Mouse (Mus musculus): Measurements from ENCODE around the gene Gm2115. TPM values are rescaled to one million over a fixed set of nuclear protein-coding genes. Genes with fewer than 3 reads are reported as not detected.

The Gm2115 gene
- polyA plus RNA-seq, 1 experiment from 2014 or later = 0.82 TPM

- Histone ChIP-seq H3K36me3 (ENCODE audit: control insufficient read depth, insufficient read depth) (no peaks in the 10 kb centered on the region), H3K27me3 (replicated peaks; ENCODE audit: control insufficient read depth, insufficient read depth, low read length) (no peaks in the 10 kb centered on the region), H3K27ac (ENCODE audit: low read depth, low read length) (no peak overlapping the region), H3K4me2 (replicated peaks; ENCODE audit: low read depth) (no peak overlapping the region), H3K9me3 (ENCODE audit: control insufficient read depth) (no peaks in the 10 kb centered on the region), H3K4me3 (ENCODE audit: low read depth, low read length) (no peak overlapping the region), H3K9ac (ENCODE audit: low read depth, low read length) (no peak overlapping the region), H3K4me1 (replicated peaks; ENCODE audit: control insufficient read depth, insufficient read depth, low read length) (no peaks in the 10 kb centered on the region)
- 84% methylated on average over 3 of the region's 3 CpGs for WGBS
- no peak for ATAC-seq
- TF ChIP-seq CTCF (IDR thresholded peaks at IDR 0.05; ENCODE audit: low read depth) = no peak
Measured at GRCm38 (mm10) chr7:84591347-84591746, 62.6 kb downstream of the Gm2115 start.

GRCm38 (mm10) chr7:84594087-84594916 lies 65.5 kb downstream of the Gm2115 start:
- H3K9ac ChIP-seq (ENCODE audit: low read depth, low read length) = no peak overlapping the region
- WGBS = 46% methylated on average over 8 of the region's 8 CpGs

DNA sequence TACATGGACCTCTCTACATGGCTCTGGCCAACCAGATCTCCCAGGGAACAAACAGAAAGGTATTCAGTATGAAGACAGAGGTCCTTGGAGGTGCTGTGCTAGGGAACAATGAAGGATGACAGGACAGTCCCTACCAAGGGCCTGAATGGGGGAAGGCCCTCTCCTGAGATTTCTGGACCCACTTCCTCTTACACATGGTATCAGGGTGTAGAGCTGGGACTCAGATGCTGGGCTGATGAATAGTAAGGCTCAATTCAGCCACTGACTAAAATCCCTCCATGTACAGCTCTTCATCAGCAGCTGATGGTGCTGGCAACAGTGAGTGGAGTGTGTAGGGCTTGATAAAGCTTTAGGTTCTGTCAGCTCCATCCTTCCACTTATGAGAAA lies 66.2 kb downstream of the Gm2115 start:
- Histone ChIP-seq H3K4me2 (replicated peaks; ENCODE audit: low read depth) (no peak overlapping the region), H3K4me3 (ENCODE audit: low read depth, low read length) (no peak overlapping the region), H3K4me1 (replicated peaks; ENCODE audit: control insufficient read depth, insufficient read depth, low read length) (no peaks in the 10 kb centered on the region), H3K27ac (ENCODE audit: low read depth, low read length) (no peak overlapping the region), H3K9me3 (ENCODE audit: control insufficient read depth) (no peaks in the 10 kb centered on the region), H3K27me3 (replicated peaks; ENCODE audit: control insufficient read depth, insufficient read depth, low read length) (no peaks in the 10 kb centered on the region), H3K9ac (ENCODE audit: low read depth, low read length) (no peak overlapping the region), H3K36me3 (ENCODE audit: control insufficient read depth, insufficient read depth) (peaks cover 4% of the 10 kb centered on the region; the same call in 1 of the 2 replicates)
- 0 out of 2 replicates have a peak, but pooled peaks have one; percentile 25 for ATAC-seq
- no peak for TF ChIP-seq CTCF (IDR thresholded peaks at IDR 0.05; ENCODE audit: low read depth)

More at GRCm38 (mm10) chr7:84594087-84594916, 65.5 kb downstream of the Gm2115 start:
- peak; percentile 92 for TF ChIP-seq CTCF (IDR thresholded peaks at IDR 0.05; ENCODE audit: low read depth)
- no peak overlapping the region for H3K4me2 ChIP-seq (replicated peaks; ENCODE audit: low read depth)
- H3K27me3 ChIP-seq (replicated peaks; ENCODE audit: control insufficient read depth, insufficient read depth, low read length) = no peaks in the 10 kb centered on the region
- ATAC-seq = peak; percentile 79
- peaks cover 4% of the 10 kb centered on the region; the same call in 1 of the 2 replicates for H3K36me3 ChIP-seq (ENCODE audit: control insufficient read depth, insufficient read depth)
- no peak overlapping the region for H3K4me3 ChIP-seq (ENCODE audit: low read depth, low read length)
- H3K4me1 ChIP-seq (replicated peaks; ENCODE audit: control insufficient read depth, insufficient read depth, low read length) = no peaks in the 10 kb centered on the region
- no peak overlapping the region for H3K27ac ChIP-seq (ENCODE audit: low read depth, low read length)
- H3K9me3 ChIP-seq (ENCODE audit: control insufficient read depth) = no peaks in the 10 kb centered on the region

- no peak overlapping the region for H3K4me2 ChIP-seq (replicated peaks; ENCODE audit: low read depth)
- H3K27me3 ChIP-seq (replicated peaks; ENCODE audit: control insufficient read depth, insufficient read depth, low read length) = no peaks in the 10 kb centered on the region
- H3K9ac ChIP-seq (ENCODE audit: low read depth, low read length) = no peak overlapping the region
- no peak for ATAC-seq
- H3K4me1 ChIP-seq (replicated peaks; ENCODE audit: control insufficient read depth, insufficient read depth, low read length) = no peaks in the 10 kb centered on the region
- no peak for TF ChIP-seq CTCF (IDR thresholded peaks at IDR 0.05; ENCODE audit: low read depth)
- peaks cover 4% of the 10 kb centered on the region; the same call in 1 of the 2 replicates for H3K36me3 ChIP-seq (ENCODE audit: control insufficient read depth, insufficient read depth)
- no peak overlapping the region for H3K27ac ChIP-seq (ENCODE audit: low read depth, low read length)
- WGBS = 80% methylated on average over 3 of the region's 3 CpGs
- H3K4me3 ChIP-seq (ENCODE audit: low read depth, low read length) = no peak overlapping the region
- H3K9me3 ChIP-seq (ENCODE audit: control insufficient read depth) = no peaks in the 10 kb centered on the region
Measured at GRCm38 (mm10) chr7:84596002-84596401, 67.2 kb downstream of the Gm2115 start.

DNA sequence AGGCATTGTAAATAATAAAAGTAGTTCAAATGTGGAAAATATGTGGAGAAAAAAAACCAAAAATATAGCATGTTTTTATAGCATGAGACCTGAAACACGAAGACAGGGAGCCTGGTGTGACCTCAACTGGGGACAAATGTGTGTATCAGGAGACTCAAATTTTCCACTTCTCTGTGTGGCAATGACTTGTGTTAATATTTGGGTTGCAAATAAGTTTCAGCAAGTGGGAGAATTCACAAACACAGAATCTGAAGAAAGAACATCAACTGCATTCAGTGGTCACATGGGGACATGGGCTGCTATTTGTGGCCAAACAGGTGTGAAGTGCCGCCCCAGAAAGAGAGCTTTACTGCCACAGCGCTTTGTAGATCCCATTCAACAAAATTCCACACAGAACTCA lies 67.9 kb downstream of the Gm2115 start:
- WGBS = 93% methylated on average over 3 of the region's 3 CpGs
- no peak overlapping the region for H3K4me3 ChIP-seq (ENCODE audit: low read depth, low read length)
- no peak overlapping the region for H3K4me2 ChIP-seq (replicated peaks; ENCODE audit: low read depth)

DNA sequence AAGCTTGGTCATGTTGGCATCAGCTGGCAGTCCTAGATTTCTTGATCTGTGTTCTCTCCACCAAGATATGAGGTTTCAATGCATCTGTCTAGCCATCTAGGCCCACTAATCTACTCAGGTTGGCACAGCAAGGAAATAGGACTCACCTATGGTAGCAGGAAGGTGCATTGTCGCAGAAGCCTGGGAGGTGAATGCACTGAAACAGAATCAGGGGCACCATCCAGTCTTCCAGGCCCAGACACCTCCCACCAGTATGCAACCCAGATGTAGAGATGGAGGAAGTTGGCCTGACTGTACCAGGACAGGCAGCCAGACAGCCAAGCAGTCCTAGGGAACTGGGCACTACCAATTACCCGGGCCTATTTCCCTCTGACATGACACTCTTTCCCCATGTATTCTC lies 71.9 kb downstream of the Gm2115 start:
- H3K9ac ChIP-seq (ENCODE audit: low read depth, low read length) = no peak overlapping the region
- TF ChIP-seq CTCF (IDR thresholded peaks at IDR 0.05; ENCODE audit: low read depth) = no peak
- H3K36me3 ChIP-seq (ENCODE audit: control insufficient read depth, insufficient read depth) = peaks cover 8% of the 10 kb centered on the region; the same call in 1 of the 2 replicates
- WGBS = 88% methylated on average over 2 of the region's 2 CpGs
- no peak for ATAC-seq
- no peaks in the 10 kb centered on the region for H3K4me1 ChIP-seq (replicated peaks; ENCODE audit: control insufficient read depth, insufficient read depth, low read length)
- no peak overlapping the region for H3K27ac ChIP-seq (ENCODE audit: low read depth, low read length)
- H3K27me3 ChIP-seq (replicated peaks; ENCODE audit: control insufficient read depth, insufficient read depth, low read length) = no peaks in the 10 kb centered on the region
- H3K4me2 ChIP-seq (replicated peaks; ENCODE audit: low read depth) = no peak overlapping the region
- no peak overlapping the region for H3K4me3 ChIP-seq (ENCODE audit: low read depth, low read length)
- no peaks in the 10 kb centered on the region for H3K9me3 ChIP-seq (ENCODE audit: control insufficient read depth)

More for the DNA sequence above, 67.9 kb downstream of the Gm2115 start:
- no peak for ATAC-seq
- Histone ChIP-seq H3K27me3 (replicated peaks; ENCODE audit: control insufficient read depth, insufficient read depth, low read length) (no peaks in the 10 kb centered on the region), H3K36me3 (ENCODE audit: control insufficient read depth, insufficient read depth) (peaks cover 4% of the 10 kb centered on the region; the same call in 1 of the 2 replicates), H3K4me1 (replicated peaks; ENCODE audit: control insufficient read depth, insufficient read depth, low read length) (no peaks in the 10 kb centered on the region), H3K27ac (ENCODE audit: low read depth, low read length) (no peak overlapping the region), H3K9ac (ENCODE audit: low read depth, low read length) (no peak overlapping the region), H3K9me3 (ENCODE audit: control insufficient read depth) (no peaks in the 10 kb centered on the region)
- TF ChIP-seq CTCF (IDR thresholded peaks at IDR 0.05; ENCODE audit: low read depth) = no peak

All from intestine, postnatal 0 days (tissue).